Mouse (Mus musculus) embryonic facial prominence, embryonic 10.5 days (tissue): ENCODE measurements around the gene Spib. TPM values are rescaled to one million over a fixed set of nuclear protein-coding genes. Genes with fewer than 3 reads are reported as not detected.

Experiments
- DNase-seq: peaks from one replicate; pipeline ENCODE4 v3.0.0-alpha.2; 2017; ENCODE audit warnings: low spot score
- H3K27ac ChIP-seq: fragments of 300-500 bp; sonication (generic); replicated peaks from 2 replicates; pipeline ENCODE4 v1.5.1; 2016; ENCODE audit warnings: mild to moderate bottlenecking
- H3K27me3 ChIP-seq: fragments of 300-500 bp; sonication (generic); replicated peaks from 2 replicates; pipeline ENCODE4 v1.6.1; 2016; ENCODE audit warnings: low read depth, mild to moderate bottlenecking; ENCODE audit not compliant: poor library complexity, severe bottlenecking
- H3K36me3 ChIP-seq: fragments of 300-500 bp; sonication (generic); replicated peaks from 2 replicates; pipeline ENCODE4 v1.6.1; 2016; ENCODE audit warnings: mild to moderate bottlenecking, moderate library complexity
- H3K4me1 ChIP-seq: fragments of 300-500 bp; sonication (generic); 2 replicates; pipeline ENCODE4 v1.6.1; 2016
- H3K4me3 ChIP-seq: fragments of 300-500 bp; sonication (generic); 2 replicates; pipeline ENCODE4 v1.5.1; 2016; ENCODE audit warnings: mild to moderate bottlenecking, moderate library complexity
- H3K9me3 ChIP-seq: fragments of 300-500 bp; sonication (generic); 2 replicates; pipeline ENCODE4 v1.6.1; 2016; ENCODE audit warnings: mild to moderate bottlenecking
- WGBS: fragments of 180-500 bp; shearing (Covaris S2); methylation state at CpG from one replicate; pipeline ENCODE4 v1.1.7; 2016; 5-methylcytosine and 5-hydroxymethylcytosine counted together
- polyA plus RNA-seq: library from polyadenylated mRNA; unstranded; fragments of >200 nt; fragmentation: Nextera tagmentation; extraction: Ambion mirVana; gene quantifications from 2 replicates; pipeline ENCODE4 v1.2.1, GENCODE M21; 2016

Gene Spib
- polyA plus RNA-seq, 1 experiment from 2014 or later, result not detected

- Histone ChIP-seq H3K9me3 (peaks cover 8% of the 10 kb centered on the region; the same call in 1 of the 2 replicates), H3K27ac (no peak overlapping the region)
- no peak for DNase-seq
Measured at GRCm38 (mm10) chr7:44543071-44543470, 11.2 kb upstream of the Spib start.

GRCm38 (mm10) chr7:44542555-44542954, 10.7 kb upstream of the Spib start:
- Histone ChIP-seq H3K4me1 (peaks cover 9% of the 10 kb centered on the region), H3K27ac (no peak overlapping the region), H3K36me3 (peaks cover 86% of the 10 kb centered on the region), H3K9me3 (peaks cover 8% of the 10 kb centered on the region; the same call in 1 of the 2 replicates), H3K27me3 (no peaks in the 10 kb centered on the region), H3K4me3 (no peak overlapping the region)
- WGBS, result 94% methylated on average over 11 of the region's 11 CpGs
- no peak for DNase-seq

More at GRCm38 (mm10) chr7:44543071-44543470, 11.2 kb upstream of the Spib start:
- Histone ChIP-seq H3K27me3 (no peaks in the 10 kb centered on the region), H3K4me1 (peaks cover 14% of the 10 kb centered on the region), H3K4me3 (no peak overlapping the region), H3K36me3 (peaks cover 81% of the 10 kb centered on the region)
- WGBS, result 83% methylated on average over 12 of the region's 12 CpGs

DNA sequence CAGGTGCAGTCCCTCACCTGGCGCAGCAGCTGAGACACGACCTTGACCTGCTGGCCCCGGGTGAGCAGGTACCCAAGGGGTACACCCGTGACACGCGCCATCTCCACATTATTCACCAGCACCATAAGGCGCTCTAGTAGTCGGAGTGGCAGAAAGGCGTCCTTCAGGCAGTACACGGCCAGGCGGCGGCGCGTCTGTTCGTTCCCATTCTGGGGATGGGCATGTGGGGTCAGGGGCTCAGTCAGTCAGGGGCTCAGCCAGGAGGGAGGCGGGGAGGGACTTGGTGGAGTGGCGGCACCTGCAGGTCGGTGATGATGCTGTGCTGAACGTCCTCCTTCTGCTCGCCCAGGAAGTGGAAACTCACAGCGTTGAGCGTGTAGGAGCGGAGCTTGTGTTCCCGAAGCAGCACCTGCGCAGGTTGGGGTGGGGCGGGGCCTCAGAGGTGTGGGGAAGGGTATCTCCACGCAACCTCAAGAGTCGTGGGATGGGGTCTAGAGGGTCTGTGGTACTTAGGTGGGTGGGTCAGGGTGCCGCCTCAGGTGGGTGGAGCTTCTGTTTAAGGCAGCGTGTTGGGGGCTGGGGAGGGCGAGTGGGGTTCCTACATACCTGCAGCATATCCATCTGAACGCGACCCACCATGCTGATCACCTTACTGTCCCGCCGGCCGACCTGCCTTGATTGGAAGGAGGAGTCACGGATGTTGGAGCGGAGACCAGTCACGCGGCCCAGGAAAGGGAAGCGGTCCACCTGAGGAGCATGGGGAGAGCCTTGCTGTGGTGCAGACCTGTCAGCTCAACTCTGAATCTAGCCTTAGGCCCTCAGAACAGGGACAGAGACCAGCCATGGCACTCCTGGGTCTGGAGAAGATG, 7.1 kb upstream of the Spib start:
- Histone ChIP-seq H3K27me3 (no peaks in the 10 kb centered on the region), H3K36me3 (peaks cover 99% of the 10 kb centered on the region), H3K4me3 (no peak overlapping the region), H3K27ac (no peak overlapping the region), H3K4me1 (no peaks in the 10 kb centered on the region), H3K9me3 (no peaks in the 10 kb centered on the region)
- DNase-seq, result no peak
- WGBS, result 94% methylated on average over 41 of the region's 41 CpGs

DNA sequence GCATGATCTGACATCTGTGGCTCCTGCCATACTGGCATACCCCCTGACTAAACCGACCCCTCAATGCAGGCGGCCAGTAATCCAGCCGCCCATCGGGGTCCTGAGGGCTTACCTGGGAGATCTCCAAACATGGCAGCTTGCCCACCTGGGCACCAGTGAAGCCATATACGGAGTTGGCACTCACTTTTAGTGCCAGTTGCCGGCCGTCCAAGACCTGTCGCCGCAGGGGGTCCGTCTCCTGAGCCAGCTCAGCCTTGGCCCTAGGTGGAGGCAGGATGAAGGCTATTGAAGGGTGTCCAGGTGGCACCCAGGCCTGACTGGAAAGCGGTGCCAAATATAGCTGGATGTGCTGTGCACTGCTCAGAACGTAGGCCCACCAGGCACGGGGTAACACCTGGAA, 5.6 kb upstream of the Spib start:
- no peak overlapping the region for H3K27ac ChIP-seq
- H3K27me3 ChIP-seq, result no peaks in the 10 kb centered on the region
- peaks cover 100% of the 10 kb centered on the region for H3K36me3 ChIP-seq
- no peaks in the 10 kb centered on the region for H3K9me3 ChIP-seq
- 94% methylated on average over 13 of the region's 13 CpGs for WGBS
- DNase-seq, result no peak
- H3K4me3 ChIP-seq, result no peak overlapping the region
- H3K4me1 ChIP-seq, result no peaks in the 10 kb centered on the region; the same call in 1 of the 2 replicates

DNA sequence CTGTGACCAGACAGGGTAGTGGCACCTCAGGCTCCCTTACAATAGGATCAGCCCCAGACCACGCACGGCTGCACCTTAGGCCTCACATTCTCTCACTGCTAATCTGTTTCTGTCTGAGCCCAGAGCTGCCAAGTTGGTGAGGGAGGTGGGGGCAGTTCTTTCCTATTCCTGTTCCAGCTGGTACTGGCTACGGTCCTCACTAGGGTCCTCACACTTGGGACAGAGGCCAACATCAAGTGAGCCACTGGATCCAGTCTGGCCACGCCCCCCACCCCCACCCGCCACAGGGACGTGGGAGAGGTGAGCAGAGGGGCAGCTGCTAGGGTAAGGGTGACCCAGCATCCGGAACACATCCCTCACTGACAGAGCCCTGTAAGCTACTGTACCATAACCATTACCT, 5.1 kb upstream of the Spib start:
- peaks cover 100% of the 10 kb centered on the region for H3K36me3 ChIP-seq
- H3K4me1 ChIP-seq, result no peaks in the 10 kb centered on the region; the same call in 1 of the 2 replicates
- no peak for DNase-seq
- H3K27ac ChIP-seq, result no peak overlapping the region
- no peaks in the 10 kb centered on the region for H3K27me3 ChIP-seq
- H3K9me3 ChIP-seq, result no peaks in the 10 kb centered on the region
- H3K4me3 ChIP-seq, result no peak overlapping the region
- 87% methylated on average over 7 of the region's 7 CpGs for WGBS

- 90% methylated on average over 6 of the region's 6 CpGs for WGBS
- Histone ChIP-seq H3K4me1 (no peaks in the 10 kb centered on the region; the same call in 1 of the 2 replicates), H3K27ac (no peak overlapping the region), H3K9me3 (no peaks in the 10 kb centered on the region), H3K4me3 (no peak overlapping the region), H3K27me3 (no peaks in the 10 kb centered on the region), H3K36me3 (peaks cover 97% of the 10 kb centered on the region)
- DNase-seq, result no peak
Measured at GRCm38 (mm10) chr7:44536590-44536968, 4.7 kb upstream of the Spib start.

DNA sequence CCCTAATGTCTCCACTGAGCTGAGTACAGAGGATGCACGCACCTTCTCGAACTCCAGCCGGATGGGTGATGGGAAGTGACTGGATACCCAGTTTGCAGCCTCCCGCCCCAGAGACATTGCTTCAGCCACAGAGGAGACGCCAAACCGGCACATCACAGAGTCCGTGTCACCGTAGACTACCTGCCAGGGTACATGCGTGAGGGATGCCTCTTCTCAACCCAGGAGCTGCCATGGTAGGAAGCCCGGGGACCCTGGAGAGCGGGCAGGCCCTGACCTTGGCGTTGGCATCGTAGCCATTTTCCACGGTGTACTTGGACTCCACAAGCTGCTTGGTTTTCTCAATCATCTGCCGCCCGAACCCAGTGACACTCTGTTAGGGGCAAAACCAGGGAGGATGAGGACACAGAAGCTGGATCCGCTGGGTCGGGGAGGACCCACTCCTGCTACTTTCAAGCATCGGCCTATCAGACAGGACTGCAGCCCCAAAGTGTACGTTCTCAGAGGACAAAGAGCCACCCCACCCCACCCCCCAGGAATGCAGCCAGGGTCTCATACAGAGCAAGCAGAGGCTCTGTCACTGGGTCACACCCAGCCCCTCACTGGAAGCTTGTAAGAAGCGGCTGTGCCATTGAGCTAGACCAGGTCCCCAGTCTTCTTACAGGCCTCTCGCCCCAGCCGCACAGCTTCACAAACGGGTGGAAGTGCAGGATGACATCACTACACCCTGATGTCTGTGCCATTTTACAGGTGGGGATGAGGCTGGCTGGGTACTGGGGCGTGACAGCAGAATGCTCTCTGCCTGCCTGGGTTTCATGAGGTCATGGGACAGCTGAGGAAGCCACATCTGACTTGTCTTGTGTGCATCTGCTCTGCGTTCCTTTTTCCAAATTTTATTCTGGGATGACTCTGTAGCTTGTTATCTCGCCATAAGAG, 4.1 kb upstream of the Spib start:
- Histone ChIP-seq H3K27ac (no peak overlapping the region), H3K27me3 (no peaks in the 10 kb centered on the region), H3K4me1 (no peaks in the 10 kb centered on the region; the same call in 1 of the 2 replicates), H3K9me3 (no peaks in the 10 kb centered on the region), H3K36me3 (peaks cover 90% of the 10 kb centered on the region), H3K4me3 (no peak overlapping the region)
- WGBS, result 94% methylated on average over 27 of the region's 27 CpGs
- no peak for DNase-seq

- H3K27ac ChIP-seq, result no peak overlapping the region
Measured at GRCm38 (mm10) chr7:44534656-44535441, 3.0 kb upstream of the Spib start.

DNA sequence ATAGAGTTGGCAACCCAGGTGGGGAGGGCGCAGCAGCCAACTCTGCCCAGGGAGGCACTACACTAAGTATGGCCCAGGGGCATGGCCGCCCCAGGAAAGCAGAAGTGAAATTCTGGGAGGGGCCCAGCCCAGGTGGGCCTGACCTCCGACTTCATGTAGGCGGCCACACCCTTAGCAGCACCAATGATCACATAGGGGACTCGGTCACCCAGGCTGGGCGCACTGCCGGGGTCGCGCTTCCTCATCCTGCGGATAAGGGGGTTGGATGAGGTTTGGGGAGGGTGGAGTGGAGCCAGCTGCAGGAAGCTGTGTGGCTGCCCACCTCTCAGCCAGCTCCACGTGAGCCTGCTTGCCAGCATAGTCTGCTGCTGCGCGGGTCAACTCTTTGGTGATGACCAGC, 2.4 kb upstream of the Spib start:
- DNase-seq, result no peak
- H3K4me1 ChIP-seq, result no peaks in the 10 kb centered on the region; the same call in 1 of the 2 replicates
- no peaks in the 10 kb centered on the region for H3K9me3 ChIP-seq
- H3K4me3 ChIP-seq, result no peak overlapping the region
- peaks cover 73% of the 10 kb centered on the region for H3K36me3 ChIP-seq
- H3K27me3 ChIP-seq, result peaks cover 7% of the 10 kb centered on the region
- 87% methylated on average over 13 of the region's 13 CpGs for WGBS
- H3K27ac ChIP-seq, result no peak overlapping the region

More at GRCm38 (mm10) chr7:44534656-44535441, 3.0 kb upstream of the Spib start:
- WGBS, result 87% methylated on average over 19 of the region's 19 CpGs
- no peaks in the 10 kb centered on the region for H3K9me3 ChIP-seq
- H3K4me1 ChIP-seq, result no peaks in the 10 kb centered on the region; the same call in 1 of the 2 replicates
- H3K4me3 ChIP-seq, result no peak overlapping the region
- peaks cover 1% of the 10 kb centered on the region; the same call in 1 of the 2 replicates for H3K27me3 ChIP-seq
- no peak for DNase-seq
- peaks cover 79% of the 10 kb centered on the region for H3K36me3 ChIP-seq

DNA sequence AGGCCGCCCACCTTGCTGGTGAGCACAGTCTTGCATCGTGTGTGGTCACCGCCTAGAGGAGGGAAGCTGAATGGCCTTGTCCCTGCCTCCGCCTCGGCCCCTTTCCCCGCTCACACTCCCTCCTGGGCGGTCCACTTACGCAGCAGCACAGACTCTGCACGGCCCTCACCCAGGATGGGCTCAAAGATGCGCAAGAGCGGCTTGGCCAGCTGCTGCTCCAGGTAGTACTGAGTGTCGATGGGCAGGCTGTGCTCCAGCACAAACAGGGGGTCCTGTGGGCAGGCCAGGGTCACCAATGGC, 1.8 kb upstream of the Spib start:
- peaks cover 13% of the 10 kb centered on the region for H3K27me3 ChIP-seq
- WGBS, result 73% methylated on average over 12 of the region's 12 CpGs
- H3K4me3 ChIP-seq, result no peak overlapping the region
- H3K27ac ChIP-seq, result no peak overlapping the region
- H3K9me3 ChIP-seq, result no peaks in the 10 kb centered on the region
- DNase-seq, result no peak
- H3K4me1 ChIP-seq, result no peaks in the 10 kb centered on the region; the same call in 1 of the 2 replicates
- H3K36me3 ChIP-seq, result peaks cover 68% of the 10 kb centered on the region

DNA sequence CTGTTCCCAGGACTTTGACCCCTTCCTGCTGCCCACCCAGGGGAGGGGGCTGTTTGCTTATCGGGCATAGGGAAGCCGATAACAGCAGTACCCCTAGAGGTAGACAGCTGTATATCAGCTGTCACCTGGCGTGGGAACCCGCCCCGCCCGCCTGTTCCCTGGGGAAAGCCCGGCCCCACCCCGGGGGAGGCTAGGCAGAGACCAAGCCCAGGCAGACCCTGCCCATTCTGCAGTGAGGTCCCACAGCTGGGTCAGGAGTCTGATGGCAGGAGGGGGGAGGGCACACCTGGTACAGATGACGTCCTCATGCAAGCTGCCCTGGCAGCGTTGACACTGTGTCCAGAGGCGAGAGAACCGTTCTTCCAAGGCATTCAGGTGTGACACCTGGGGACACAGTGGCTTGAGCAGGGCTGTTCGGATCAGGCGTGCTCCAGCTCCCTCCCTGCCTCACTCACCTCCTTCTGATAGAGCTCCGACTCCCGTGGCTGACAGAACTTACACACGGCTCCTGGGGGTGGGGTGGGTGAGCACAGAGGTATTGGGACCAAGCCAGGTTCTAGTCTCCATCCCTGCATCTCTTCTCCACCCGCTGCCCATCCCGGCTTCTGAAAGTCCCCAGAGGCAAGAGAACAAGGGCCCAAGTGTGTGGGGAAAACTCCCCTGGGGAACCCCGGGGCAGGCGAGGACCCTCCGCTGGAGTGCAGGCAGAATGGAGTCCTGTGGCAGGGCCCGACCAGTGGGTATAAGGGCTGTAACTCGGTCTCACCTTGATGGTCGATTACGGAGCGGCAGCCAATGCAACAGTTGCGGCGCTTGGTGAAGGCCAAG, 1.3 kb upstream of the Spib start:
- DNase-seq, result no peak
- Histone ChIP-seq H3K36me3 (peaks cover 62% of the 10 kb centered on the region), H3K4me1 (peaks cover 2% of the 10 kb centered on the region), H3K9me3 (no peaks in the 10 kb centered on the region), H3K27ac (no peak overlapping the region), H3K27me3 (peaks cover 18% of the 10 kb centered on the region), H3K4me3 (no peak overlapping the region)
- WGBS, result 88% methylated on average over 29 of the region's 29 CpGs
